Mouse (Mus musculus): ENCODE data around the gene Tuba4a.

- TF ChIP-seq CTCF (conservative IDR thresholded peaks at IDR 0.05; ENCODE audit: low read length) (no peak), NANOG (IDR thresholded peaks at IDR 0.05; ENCODE audit: borderline replicate concordance, low read length) (no peak)
These were observed 8.4 kb downstream of the Tuba4a start for GRCm38 (mm10) chr1:75211141-75211708.

All from E14TG2a.4 (cell line).